Mouse (Mus musculus) neural tube, embryonic 14.5 days (tissue): ENCODE data around the gene Dlx4. TPM values are rescaled to one million over a fixed set of nuclear protein-coding genes. Genes with fewer than 3 reads are reported as not detected.

Experiments used
- ATAC-seq: fragments of 200-750 bp; cut with Nextera tagmentation; 2 replicates; pipeline ENCODE4 v1.8.0; 2017; ENCODE audit warnings: low read depth, mild to moderate bottlenecking, moderate TSS enrichment, moderate library complexity
- H3K27ac ChIP-seq: fragments of 300-500 bp; sonication (generic); 2 replicates; pipeline ENCODE4 v1.5.1; 2014; ENCODE audit warnings: low read depth, mild to moderate bottlenecking, control low read depth, low read length, moderate library complexity, mixed read lengths
- H3K27me3 ChIP-seq: fragments of 300-500 bp; sonication (generic); 2 replicates; pipeline ENCODE4 v1.6.1; 2014; ENCODE audit warnings: low read length; ENCODE audit not compliant: control insufficient read depth, insufficient read depth
- H3K36me3 ChIP-seq: fragments of 300-500 bp; sonication (generic); 2 replicates; pipeline ENCODE4 v1.6.1; 2014; ENCODE audit warnings: low read length, mixed read lengths; ENCODE audit not compliant: control insufficient read depth, insufficient read depth
- H3K4me1 ChIP-seq: fragments of 300-500 bp; sonication (generic); 2 replicates; pipeline ENCODE4 v1.6.1; 2014; ENCODE audit warnings: low read length; ENCODE audit not compliant: control insufficient read depth, insufficient read depth
- H3K4me2 ChIP-seq: fragments of 300-500 bp; sonication (generic); 2 replicates; pipeline ENCODE4 v1.6.1; 2014; ENCODE audit warnings: mild to moderate bottlenecking, low read depth, low read length, control low read depth
- H3K4me3 ChIP-seq: fragments of 300-500 bp; sonication (generic); 2 replicates; pipeline ENCODE4 v1.5.1; 2014; ENCODE audit warnings: low read depth, low read length, control low read depth, mixed read lengths
- H3K9ac ChIP-seq: fragments of 300-500 bp; sonication (generic); replicated peaks from 2 replicates; pipeline ENCODE4 v1.6.1; 2014; ENCODE audit warnings: low read depth, mild to moderate bottlenecking, control low read depth, low read length, mixed read lengths
- H3K9me3 ChIP-seq: fragments of 300-500 bp; sonication (generic); 2 replicates; pipeline ENCODE4 v1.6.1; 2016; ENCODE audit warnings: low read length; ENCODE audit not compliant: control insufficient read depth
- WGBS: fragments of 180-500 bp; shearing (Covaris S2); extraction: QIAGEN DNeasy Blood & Tissue Kit; methylation state at CpG from one replicate; pipeline ENCODE4 v1.1.7; 2014; 5-methylcytosine and 5-hydroxymethylcytosine counted together
- polyA plus RNA-seq: library from polyadenylated mRNA; unstranded; fragments of >200 nt; fragmentation: Nextera tagmentation; extraction: Ambion mirVana; gene quantifications from 2 replicates; pipeline ENCODE4 v1.2.1, GENCODE M21; 2014

Dlx4 gene
- polyA plus RNA-seq, 1 experiment from 2014 or later: not detected

DNA sequence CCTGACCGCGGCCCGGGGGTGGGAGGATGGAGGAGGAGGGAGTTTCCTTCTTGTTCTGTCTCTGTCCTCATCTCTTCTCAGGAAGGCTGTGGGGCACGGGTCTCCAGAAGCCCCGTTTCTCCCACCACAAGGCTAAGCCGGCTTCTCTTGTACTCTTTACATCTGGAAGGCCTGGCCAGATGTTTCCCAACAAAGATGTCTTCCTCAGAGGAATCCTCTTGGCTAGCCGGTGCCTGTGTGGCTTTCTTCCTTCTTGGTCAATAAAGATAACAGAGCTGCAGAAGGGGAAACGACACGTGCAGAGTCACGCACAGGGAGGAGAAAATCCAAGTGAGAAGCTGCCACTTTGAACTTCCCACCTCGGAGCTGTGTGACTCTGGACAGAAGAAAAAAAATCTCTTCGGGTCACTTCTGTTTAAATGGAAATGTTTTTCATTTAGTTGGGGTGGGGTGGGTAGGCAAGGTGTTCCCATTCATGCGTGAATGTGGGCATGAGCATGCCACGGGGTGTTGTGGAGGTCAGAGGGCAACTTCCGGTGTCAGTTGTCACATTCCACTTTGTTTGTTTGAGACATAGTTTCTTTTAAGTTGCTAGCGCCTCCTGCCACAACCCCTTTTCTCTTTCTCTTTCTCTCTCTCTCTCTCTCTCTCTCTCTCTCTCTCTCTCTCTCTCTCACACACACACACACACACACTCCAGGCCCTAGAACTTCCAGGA is 44.8 kb downstream of the Dlx4 start:
- Histone ChIP-seq H3K9ac (no peak overlapping the region), H3K9me3 (no peaks in the 10 kb centered on the region), H3K4me2 (no peak overlapping the region), H3K4me3 (no peak overlapping the region), H3K27ac (no peak overlapping the region), H3K36me3 (no peaks in the 10 kb centered on the region), H3K27me3 (no peaks in the 10 kb centered on the region), H3K4me1 (0 out of 2 replicates have a peak, but pooled peaks cover 2% of the 10 kb centered on the region)
- ATAC-seq: no peak
- WGBS: 30% methylated on average over 16 of the region's 16 CpGs

DNA sequence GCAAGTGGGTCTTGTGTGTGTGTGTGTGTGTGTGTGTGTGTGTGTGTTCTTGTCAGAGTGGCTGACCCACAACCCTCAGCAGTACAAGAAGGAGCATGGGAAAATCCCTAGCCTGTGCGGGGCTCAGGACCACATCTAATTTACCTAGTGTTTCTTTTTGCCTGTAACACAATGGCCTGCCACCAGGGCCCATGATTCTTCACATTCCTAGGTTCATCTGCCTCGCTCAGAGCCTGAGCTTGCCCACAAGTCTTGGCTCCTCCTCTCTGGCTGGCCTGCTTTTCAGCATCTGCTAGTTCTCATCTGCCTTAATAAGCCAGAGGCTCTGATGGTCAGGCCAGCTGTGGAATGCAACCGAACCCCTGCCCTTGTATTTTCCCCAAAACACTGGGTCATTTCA is 45.7 kb downstream of the Dlx4 start:
- no peak overlapping the region for H3K4me3 ChIP-seq
- H3K36me3 ChIP-seq: no peaks in the 10 kb centered on the region
- H3K27me3 ChIP-seq: no peaks in the 10 kb centered on the region
- H3K27ac ChIP-seq: no peak overlapping the region
- H3K4me1 ChIP-seq: 0 out of 2 replicates have a peak, but pooled peaks cover 2% of the 10 kb centered on the region
- no peak overlapping the region for H3K4me2 ChIP-seq
- ATAC-seq: no peak
- H3K9ac ChIP-seq: no peak overlapping the region
- no peaks in the 10 kb centered on the region for H3K9me3 ChIP-seq
- 29% methylated on average over 3 of the region's 3 CpGs for WGBS

DNA sequence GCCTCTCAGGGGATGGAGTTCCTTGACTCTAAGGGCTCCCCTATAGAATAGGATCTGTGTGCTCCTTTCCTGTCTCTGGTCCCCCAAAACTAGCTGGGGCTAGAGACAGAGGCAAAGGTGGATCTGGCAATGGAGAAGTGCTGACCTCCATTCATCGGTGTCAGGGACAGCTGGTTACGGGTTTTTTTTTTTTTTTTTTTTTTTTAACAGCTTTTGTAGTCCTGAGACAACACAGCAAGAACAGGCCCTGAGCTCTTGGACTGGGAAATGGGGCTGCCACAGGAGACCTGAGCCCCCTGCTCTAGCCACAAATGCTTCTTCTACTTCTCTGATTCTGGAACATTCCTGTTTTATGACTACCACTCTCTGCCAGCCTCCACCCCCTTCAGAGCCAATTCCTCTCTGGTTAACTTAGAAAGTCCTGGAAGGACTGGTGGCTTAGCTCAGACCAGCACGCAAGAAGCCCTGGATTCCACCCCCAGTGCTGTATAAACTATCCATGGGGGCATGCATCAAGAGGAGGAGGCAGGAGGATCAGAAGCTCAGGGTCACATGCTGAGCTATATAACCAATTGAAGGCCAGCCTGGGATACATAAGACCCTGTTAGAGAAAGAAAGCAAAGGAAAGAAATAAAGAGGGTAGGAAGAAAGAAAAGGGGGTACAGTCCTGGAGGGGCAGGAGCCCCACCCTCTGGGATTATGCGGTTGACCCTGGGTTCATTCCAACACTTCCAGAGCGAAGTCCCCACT is 47.5 kb downstream of the Dlx4 start:
- H3K4me3 ChIP-seq: no peak overlapping the region
- H3K4me1 ChIP-seq: 0 out of 2 replicates have a peak, but pooled peaks cover 2% of the 10 kb centered on the region
- H3K9ac ChIP-seq: no peak overlapping the region
- no peaks in the 10 kb centered on the region for H3K9me3 ChIP-seq
- no peaks in the 10 kb centered on the region for H3K27me3 ChIP-seq
- no peak overlapping the region for H3K4me2 ChIP-seq
- no peak for ATAC-seq
- H3K27ac ChIP-seq: no peak overlapping the region
- 80% methylated on average over 5 of the region's 5 CpGs for WGBS
- no peaks in the 10 kb centered on the region for H3K36me3 ChIP-seq

DNA sequence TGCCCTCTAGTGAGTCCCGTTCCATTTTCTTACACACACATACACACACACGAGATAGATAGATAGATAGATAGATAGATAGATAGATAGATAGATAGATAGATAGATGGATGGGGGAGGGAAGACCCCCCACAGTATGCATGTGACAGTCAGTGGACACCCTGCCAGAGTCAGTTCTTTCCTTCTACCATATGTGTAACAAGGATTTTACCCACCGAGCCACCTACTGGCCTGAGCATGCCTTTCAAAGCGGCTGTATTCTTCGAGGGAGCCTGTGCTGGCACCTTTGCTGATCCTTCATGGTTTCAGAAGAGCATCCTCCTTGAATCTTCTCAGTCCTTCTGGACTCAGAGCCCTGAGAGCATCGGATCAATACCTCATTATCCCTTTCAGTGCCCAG is 48.2 kb downstream of the Dlx4 start:
- H3K9ac ChIP-seq: no peak overlapping the region
- H3K27ac ChIP-seq: no peak overlapping the region
- no peaks in the 10 kb centered on the region for H3K27me3 ChIP-seq
- ATAC-seq: no peak
- 55% methylated on average over 6 of the region's 6 CpGs for WGBS
- H3K9me3 ChIP-seq: no peaks in the 10 kb centered on the region
- 0 out of 2 replicates have a peak, but pooled peaks cover 2% of the 10 kb centered on the region for H3K4me1 ChIP-seq
- H3K4me2 ChIP-seq: no peak overlapping the region
- no peaks in the 10 kb centered on the region for H3K36me3 ChIP-seq
- no peak overlapping the region for H3K4me3 ChIP-seq

DNA sequence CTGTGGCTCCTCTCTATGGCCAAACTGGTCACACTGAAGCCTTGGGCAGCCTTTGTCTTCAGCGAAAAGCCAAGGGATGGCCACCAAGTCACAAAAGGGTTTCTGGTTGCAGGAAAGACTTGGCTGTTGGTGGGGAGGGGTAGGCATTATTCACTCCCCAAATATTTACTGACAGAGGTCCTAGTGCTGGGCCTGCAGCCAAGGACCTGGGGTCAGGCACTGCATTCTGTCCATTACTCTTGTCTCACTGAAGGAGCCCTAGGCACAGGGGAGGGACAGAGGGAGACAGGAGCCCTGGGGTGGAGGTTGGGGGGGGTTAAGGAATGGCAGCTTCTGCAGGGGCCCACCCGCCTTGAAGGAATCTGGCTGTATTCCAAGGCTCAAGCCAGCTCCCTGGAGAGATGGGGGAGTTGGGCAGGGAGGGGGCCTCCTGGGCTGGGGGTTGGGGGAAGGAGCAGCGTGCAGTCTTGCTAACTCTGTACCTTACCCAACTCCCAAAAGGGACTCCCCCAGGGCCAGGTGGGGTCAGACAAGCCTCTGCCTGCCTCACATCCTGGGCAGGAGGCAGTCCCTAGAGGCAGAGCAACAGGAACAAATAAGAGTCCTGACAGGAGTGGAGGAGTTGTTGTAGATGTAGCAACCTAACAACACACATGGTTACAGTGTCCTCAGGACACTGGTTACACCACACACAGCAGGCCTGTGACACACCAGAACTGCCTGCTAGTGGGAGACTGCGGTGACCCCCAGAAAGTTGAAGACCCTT is 49.3 kb downstream of the Dlx4 start:
- no peak overlapping the region for H3K27ac ChIP-seq
- H3K4me3 ChIP-seq: no peak overlapping the region
- H3K4me2 ChIP-seq: no peak overlapping the region
- no peak overlapping the region for H3K9ac ChIP-seq
- WGBS: 42% methylated on average over 4 of the region's 4 CpGs
- ATAC-seq: no peak
- no peaks in the 10 kb centered on the region for H3K9me3 ChIP-seq
- 0 out of 2 replicates have a peak, but pooled peaks cover 2% of the 10 kb centered on the region for H3K4me1 ChIP-seq
- H3K36me3 ChIP-seq: no peaks in the 10 kb centered on the region
- no peaks in the 10 kb centered on the region for H3K27me3 ChIP-seq

DNA sequence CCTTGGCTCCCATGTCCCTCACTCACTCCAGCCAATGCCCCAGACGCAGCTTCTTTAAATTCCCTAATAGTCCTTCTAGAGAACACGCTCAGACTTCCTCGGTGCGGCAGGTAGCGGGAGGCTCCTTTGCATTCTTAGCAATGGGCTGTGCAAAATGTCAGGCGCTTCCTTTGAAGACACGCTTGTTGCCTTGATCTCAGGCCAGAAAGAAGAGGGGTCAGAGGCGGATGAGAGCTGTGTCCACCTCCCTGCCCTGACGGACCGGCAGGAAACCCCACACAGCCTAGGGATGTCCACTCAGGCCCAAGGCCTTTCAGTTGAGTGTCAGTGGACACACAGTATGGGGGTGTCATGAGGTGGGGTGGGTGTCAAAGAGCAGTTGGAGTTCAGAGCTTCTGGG is 50.5 kb downstream of the Dlx4 start:
- no peak overlapping the region for H3K4me2 ChIP-seq
- H3K36me3 ChIP-seq: no peaks in the 10 kb centered on the region
- WGBS: 84% methylated on average over 10 of the region's 10 CpGs

DNA sequence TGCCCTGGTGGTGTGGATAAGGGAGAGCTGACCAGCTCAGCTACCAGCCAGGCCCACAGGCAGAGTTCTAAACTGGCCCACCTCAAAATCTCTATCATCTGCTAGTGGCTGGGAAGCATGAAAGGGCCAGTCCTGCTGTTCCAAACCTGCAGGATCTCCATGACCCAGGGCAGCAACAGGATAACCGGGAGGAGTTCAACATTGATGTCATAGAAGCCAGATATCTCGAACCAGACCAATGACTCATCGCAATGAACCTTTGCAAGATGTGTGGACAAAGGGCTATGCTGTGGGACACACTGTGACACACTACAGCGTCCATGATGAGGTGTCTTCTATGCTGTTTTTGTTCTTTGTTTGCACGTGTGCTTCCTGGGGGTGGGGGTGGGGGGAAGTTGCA is 53.0 kb downstream of the Dlx4 start:
- H3K36me3 ChIP-seq: no peaks in the 10 kb centered on the region
- no peaks in the 10 kb centered on the region for H3K27me3 ChIP-seq
- 82% methylated on average over 5 of the region's 5 CpGs for WGBS
- H3K4me1 ChIP-seq: 0 out of 2 replicates have a peak, but pooled peaks cover 2% of the 10 kb centered on the region
- no peak overlapping the region for H3K9ac ChIP-seq
- no peak overlapping the region for H3K27ac ChIP-seq
- no peak overlapping the region for H3K4me2 ChIP-seq
- H3K9me3 ChIP-seq: no peaks in the 10 kb centered on the region
- no peak overlapping the region for H3K4me3 ChIP-seq
- ATAC-seq: no peak

More for the DNA sequence above, 50.5 kb downstream of the Dlx4 start:
- no peak for ATAC-seq
- Histone ChIP-seq H3K27me3 (no peaks in the 10 kb centered on the region), H3K9ac (no peak overlapping the region), H3K9me3 (no peaks in the 10 kb centered on the region), H3K4me1 (0 out of 2 replicates have a peak, but pooled peaks cover 2% of the 10 kb centered on the region), H3K27ac (no peak overlapping the region), H3K4me3 (no peak overlapping the region)
